Mouse (Mus musculus) ES-E14 (cell line): ENCODE data around the gene Mitf. TPM values are rescaled to one million over a fixed set of nuclear protein-coding genes. Genes with fewer than 3 reads are reported as not detected.

Source experiments
- DNase-seq: peaks from one replicate; pipeline ENCODE4 v3.0.0-alpha.2; 2013; ENCODE audit warnings: low read depth, low spot score
- H3K27ac ChIP-seq: 2 replicates; pipeline ENCODE4 v1.5.1; 2012; ENCODE audit warnings: low read depth, mild to moderate bottlenecking, low read length, moderate library complexity, mixed read lengths; ENCODE audit not compliant: poor library complexity, insufficient read depth, severe bottlenecking
- H3K36me3 ChIP-seq: 2 replicates; pipeline ENCODE4 v1.6.1; 2012; ENCODE audit warnings: mild to moderate bottlenecking, low read length, moderate library complexity, mixed read lengths; ENCODE audit not compliant: control insufficient read depth, poor library complexity, insufficient read depth, severe bottlenecking
- H3K4me1 ChIP-seq, 2 experiments: fragments of 150-350 bp in 1 of 2; sonication (generic) in 1 of 2; 2 replicates each; pipeline ENCODE4 v1.6.1; 2012; ENCODE audit warnings: low read length in 2 of 2, mild to moderate bottlenecking in 1 of 2, mixed read lengths in 1 of 2; ENCODE audit not compliant: control insufficient read depth in 2 of 2, insufficient read depth in 2 of 2, poor library complexity in 1 of 2
- H3K4me3 ChIP-seq, 2 experiments: fragments of 150-350 bp in 1 of 2; sonication (generic) in 1 of 2; 2 replicates each; pipeline ENCODE4 v1.5.1; 2012; ENCODE audit warnings: low read length in 2 of 2, low read depth in 1 of 2, mild to moderate bottlenecking in 1 of 2, mixed read lengths in 1 of 2; ENCODE audit not compliant: insufficient read depth in 1 of 2, poor library complexity in 1 of 2, severe bottlenecking in 1 of 2
- H3K9ac ChIP-seq: 2 replicates; pipeline ENCODE4 v1.6.1; 2012; ENCODE audit warnings: low read depth, mild to moderate bottlenecking, low read length, mixed read lengths; ENCODE audit not compliant: poor library complexity, insufficient read depth, severe bottlenecking
- H3K9me3 ChIP-seq: fragments of 150-350 bp; sonication (generic); 2 replicates; pipeline ENCODE4 v1.6.1; 2012; ENCODE audit warnings: low read depth, mild to moderate bottlenecking, low read length; ENCODE audit not compliant: control insufficient read depth, insufficient read depth
- CHD2 ChIP-seq: IDR thresholded peaks from 2 replicates; pipeline ENCODE4 v1.6.1; 2014; ENCODE audit warnings: mild to moderate bottlenecking, low read depth, low read length, inconsistent platforms
- HCFC1 ChIP-seq: IDR thresholded peaks from 2 replicates; pipeline ENCODE4 v1.6.1; 2012; ENCODE audit warnings: low read length, inconsistent platforms, borderline replicate concordance; ENCODE audit not compliant: insufficient read depth
- MAFK ChIP-seq: IDR thresholded peaks from 2 replicates; pipeline ENCODE4 v1.6.1; 2014; ENCODE audit warnings: mild to moderate bottlenecking, low read depth, low read length, inconsistent platforms; ENCODE audit not compliant: insufficient read depth
- ZC3H11A ChIP-seq: IDR thresholded peaks from 2 replicates; pipeline ENCODE4 v1.6.1; 2012; ENCODE audit warnings: low read depth, mild to moderate bottlenecking, inconsistent platforms, low read length, borderline replicate concordance
- ZNF384 ChIP-seq: IDR thresholded peaks from 2 replicates; pipeline ENCODE4 v1.6.1; 2012; ENCODE audit warnings: low read depth, low read length, inconsistent platforms
- in situ Hi-C, 2 experiments: fragments of 600-800 bp; cut with MboI; formaldehyde crosslinking; loops; one replicate each; pipeline ENCODE4 v1.15.1; 2025; ENCODE audit warnings: low sequenced_read_pairs in 2 of 2, inconsistent platforms in 1 of 2; ENCODE audit not compliant: unreplicated experiment in 2 of 2
- total RNA-seq: library from RNA; depleted of rRNA; stranded (reverse); fragments of 300-350 nt; gene quantifications from 2 replicates; pipeline ENCODE4 v1.2.3, GENCODE M21; 2012

Gene Mitf
- total RNA-seq, 1 experiment, result 9.3 TPM

GRCm38 (mm10) chr6:97914768-97915167, 107.9 kb downstream of the Mitf start:
- in situ Hi-C loops, result no loop called here
- H3K4me3 ChIP-seq, result no peak overlapping the region

GRCm38 (mm10) chr6:97916386-97916903, 109.6 kb downstream of the Mitf start:
- DNase-seq, result no peak
- in situ Hi-C loops, result no loop called here
- Histone ChIP-seq H3K27ac (no peak overlapping the region), H3K9ac (no peak overlapping the region), H3K36me3 (no peaks in the 10 kb centered on the region), H3K9me3 (no peaks in the 10 kb centered on the region), H3K4me3 (no peak overlapping the region), H3K4me1 (peaks cover 0 to 3% of the 10 kb centered on the region in 2 experiments; a peak in 1 of 4 replicates)
- TF ChIP-seq ZNF384 (no peak), CHD2 (no peak), ZC3H11A (no peak), MAFK (no peak), HCFC1 (no peak)

More at GRCm38 (mm10) chr6:97914768-97915167, 107.9 kb downstream of the Mitf start:
- Histone ChIP-seq H3K9ac (no peak overlapping the region), H3K4me1 (peaks cover 0 to 3% of the 10 kb centered on the region in 2 experiments; a peak in 1 of 4 replicates), H3K36me3 (no peaks in the 10 kb centered on the region), H3K9me3 (no peaks in the 10 kb centered on the region), H3K27ac (no peak overlapping the region)
- no peak for DNase-seq
- TF ChIP-seq CHD2 (no peak), HCFC1 (no peak), MAFK (no peak)

GRCm38 (mm10) chr6:97918051-97918450, 111.2 kb downstream of the Mitf start:
- no peaks in the 10 kb centered on the region for H3K36me3 ChIP-seq
- H3K9ac ChIP-seq, result no peak overlapping the region
- no peak for DNase-seq
- H3K27ac ChIP-seq, result no peak overlapping the region
- no peak overlapping the region for H3K4me3 ChIP-seq
- TF ChIP-seq ZC3H11A (no peak), MAFK (no peak), CHD2 (no peak), ZNF384 (no peak), HCFC1 (no peak)
- H3K9me3 ChIP-seq, result no peaks in the 10 kb centered on the region
- peaks cover 0 to 3% of the 10 kb centered on the region in 2 experiments; a peak in 1 of 4 replicates for H3K4me1 ChIP-seq
- in situ Hi-C loops, result no loop called here

GRCm38 (mm10) chr6:97918481-97918880, 111.6 kb downstream of the Mitf start:
- H3K4me1 ChIP-seq, result peaks cover 0 to 3% of the 10 kb centered on the region in 2 experiments; a peak in 1 of 4 replicates

GRCm38 (mm10) chr6:97919287-97919686, 112.4 kb downstream of the Mitf start:
- TF ChIP-seq MAFK (no peak), CHD2 (no peak), ZNF384 (no peak), HCFC1 (no peak), ZC3H11A (no peak)
- in situ Hi-C loops, result no loop called here
- H3K27ac ChIP-seq, result no peak overlapping the region
- no peaks in the 10 kb centered on the region for H3K36me3 ChIP-seq
- H3K9ac ChIP-seq, result no peak overlapping the region
- H3K4me3 ChIP-seq, result no peak overlapping the region
- no peak for DNase-seq
- no peaks in the 10 kb centered on the region for H3K9me3 ChIP-seq
- H3K4me1 ChIP-seq, result peaks cover 0 to 3% of the 10 kb centered on the region in 2 experiments; a peak in 1 of 4 replicates

More at GRCm38 (mm10) chr6:97918481-97918880, 111.6 kb downstream of the Mitf start:
- no peak overlapping the region for H3K4me3 ChIP-seq
- H3K27ac ChIP-seq, result no peak overlapping the region
- in situ Hi-C loops, result no loop called here
- no peak overlapping the region for H3K9ac ChIP-seq
- H3K36me3 ChIP-seq, result no peaks in the 10 kb centered on the region
- TF ChIP-seq CHD2, result no peak
- no peak for TF ChIP-seq ZNF384
- TF ChIP-seq HCFC1, result no peak
- no peak for TF ChIP-seq MAFK
- TF ChIP-seq ZC3H11A, result no peak
- peak; percentile 3 for DNase-seq
- H3K9me3 ChIP-seq, result no peaks in the 10 kb centered on the region
